Mouse (Mus musculus) spleen, postnatal 14 days (tissue): Measurements from ENCODE around the gene Stk11ip.

ENCODE experiments used
- DNase-seq, 2 experiments: peaks; one replicate each; pipeline ENCODE4 v3.0.0; 2021 to 2022; ENCODE audit warnings: low spot score in 2 of 2

Stk11ip gene

DNA sequence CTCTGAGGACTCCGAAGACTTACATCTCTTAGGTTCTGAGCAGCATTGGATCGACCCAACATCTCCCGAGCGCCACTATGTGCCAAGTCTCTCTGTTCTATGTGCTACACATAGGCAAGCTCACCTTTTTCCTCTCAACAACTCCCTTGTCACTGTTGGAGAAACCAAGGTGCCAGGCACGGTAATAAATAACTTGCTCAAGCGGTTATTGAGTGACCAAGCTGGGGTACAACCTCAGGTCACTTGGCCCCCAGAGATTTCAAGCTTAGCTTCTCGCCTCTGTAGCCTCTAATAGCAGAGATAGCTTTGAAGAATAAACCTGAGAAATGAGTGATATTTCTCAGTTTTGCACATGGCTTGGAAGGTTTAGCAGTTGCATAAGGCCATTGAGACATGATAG lies 20.2 kb downstream of the Stk11ip start:
- no peak for DNase-seq

GRCm38 (mm10) chr1:75544351-75544750 lies 23.0 kb downstream of the Stk11ip start:
- no peak for DNase-seq

DNA sequence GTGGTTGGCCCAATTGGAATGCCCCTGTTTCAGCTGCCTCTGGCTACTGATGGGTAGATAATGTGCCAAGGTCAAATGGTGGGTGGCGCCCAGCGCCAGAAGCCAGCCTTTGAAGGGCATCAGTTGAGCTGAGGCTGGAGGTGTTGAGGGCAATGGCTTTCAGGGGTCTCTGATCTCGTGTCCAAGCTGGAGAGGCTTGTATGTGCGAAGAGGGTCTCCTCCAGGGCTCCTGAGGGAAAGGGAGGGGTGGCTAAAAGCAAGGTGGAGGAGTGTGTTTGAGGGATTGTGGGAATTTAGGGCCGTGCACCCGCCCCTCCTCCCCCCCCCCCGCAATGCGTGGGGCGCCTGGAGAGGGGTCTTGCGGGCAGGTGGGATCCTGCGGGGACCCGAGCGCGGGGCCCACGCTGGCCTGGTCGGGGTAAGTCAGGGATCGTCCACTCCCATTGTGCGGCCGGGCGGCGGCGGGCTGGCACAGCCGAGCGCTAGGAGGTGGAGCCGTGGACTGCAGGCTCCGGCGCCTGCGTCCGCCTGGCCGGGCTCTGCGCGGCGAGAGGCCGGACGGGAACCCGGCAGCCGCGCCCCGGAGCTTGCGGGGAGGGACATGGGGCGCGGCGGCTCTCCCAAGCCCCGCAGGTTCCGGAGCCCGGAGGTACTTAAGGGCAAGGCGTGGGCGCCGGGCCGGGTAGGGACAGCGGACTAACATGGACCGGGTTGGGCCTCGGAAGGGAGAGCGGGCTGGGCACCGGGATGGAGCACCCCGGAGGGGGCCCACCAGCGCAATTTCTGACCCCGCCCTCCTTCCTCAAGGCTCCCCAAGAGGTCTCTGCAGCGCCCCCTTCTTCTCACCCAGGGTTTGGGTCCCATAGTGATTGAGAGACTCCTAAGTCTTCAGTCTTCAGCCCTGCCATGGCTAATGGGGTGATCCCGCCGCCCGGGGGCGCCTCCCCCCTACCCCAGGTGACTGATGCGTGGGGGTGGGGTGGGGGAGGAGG lies 24.9 kb downstream of the Stk11ip start, which contains the start of gene Slc4a3:
Gene Slc4a3 (plus strand): TSS at position 302 of the 992 bp plus-strand sequence.
- no peak for DNase-seq

DNA sequence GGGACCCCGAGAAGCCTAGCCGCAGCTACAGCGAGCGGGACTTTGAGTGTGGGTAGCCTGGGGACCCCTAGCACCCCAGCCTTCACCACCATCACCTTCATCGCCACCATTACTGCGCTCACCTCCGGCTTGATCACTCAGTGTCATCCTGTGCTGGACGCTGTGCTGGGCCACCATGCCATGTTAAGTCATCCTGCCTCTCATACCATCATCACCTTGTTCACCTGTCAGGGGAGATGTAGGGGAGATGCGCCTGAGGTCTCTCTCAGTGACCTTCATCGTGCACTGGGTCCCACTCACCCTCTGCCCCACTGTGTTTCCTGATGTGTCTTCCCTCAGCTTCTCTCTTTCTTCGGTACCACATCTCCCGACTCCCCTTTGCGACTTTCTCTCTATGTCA lies 26.0 kb downstream of the Stk11ip start:
- DNase-seq: no peak

- no peak for DNase-seq
These were observed 26.8 kb downstream of the Stk11ip start for GRCm38 (mm10) chr1:75548083-75548482.

GRCm38 (mm10) chr1:75548871-75549270 lies 27.5 kb downstream of the Stk11ip start:
- DNase-seq: no peak

DNA sequence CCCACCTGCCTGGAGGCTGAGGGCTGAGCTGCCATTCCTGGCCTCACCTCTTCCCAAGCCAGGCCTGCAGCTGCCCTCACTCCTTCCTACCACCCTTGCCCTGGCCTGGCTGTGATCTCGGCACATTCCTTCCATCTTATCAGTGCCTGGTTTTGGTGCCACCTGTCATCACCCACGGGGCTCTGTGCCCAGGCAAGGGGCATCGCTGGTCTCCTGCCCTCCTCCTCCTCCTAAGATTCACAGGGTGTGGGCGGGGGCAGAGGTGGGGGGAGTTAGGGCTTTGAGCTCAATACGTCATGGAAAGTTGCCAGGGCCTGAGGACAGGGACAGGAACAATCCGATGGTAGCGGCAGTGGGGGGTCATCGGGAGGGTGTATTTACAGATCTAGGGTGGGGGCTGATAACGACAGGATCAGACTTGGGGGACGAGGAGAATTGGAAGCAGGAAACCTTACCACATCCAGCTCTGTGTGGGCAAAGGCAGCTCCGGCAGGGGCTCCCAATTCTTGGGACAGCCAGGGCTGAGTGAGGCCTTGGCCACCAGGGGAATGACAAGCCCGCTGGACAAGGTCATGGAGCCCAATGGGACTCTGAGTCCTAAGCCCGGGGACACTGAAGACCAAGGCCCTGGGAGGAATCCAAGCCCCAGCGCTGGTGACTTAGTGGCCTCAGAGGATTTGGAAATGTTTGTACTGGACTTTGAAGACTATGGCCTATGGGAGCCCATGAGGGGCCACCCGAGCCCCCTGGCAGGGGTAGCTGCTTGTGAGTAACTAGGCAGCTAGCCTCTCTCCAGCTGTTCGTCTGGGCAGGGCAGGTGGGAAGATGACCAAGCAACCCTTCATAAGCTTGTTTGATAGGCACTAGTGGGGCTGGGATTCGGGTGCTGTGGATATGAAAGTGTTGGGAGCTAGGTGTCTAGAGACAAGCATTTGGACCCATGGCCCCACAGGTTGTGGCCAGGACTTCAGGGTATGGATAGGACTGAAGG lies 28.3 kb downstream of the Stk11ip start:
- DNase-seq: no peak

DNA sequence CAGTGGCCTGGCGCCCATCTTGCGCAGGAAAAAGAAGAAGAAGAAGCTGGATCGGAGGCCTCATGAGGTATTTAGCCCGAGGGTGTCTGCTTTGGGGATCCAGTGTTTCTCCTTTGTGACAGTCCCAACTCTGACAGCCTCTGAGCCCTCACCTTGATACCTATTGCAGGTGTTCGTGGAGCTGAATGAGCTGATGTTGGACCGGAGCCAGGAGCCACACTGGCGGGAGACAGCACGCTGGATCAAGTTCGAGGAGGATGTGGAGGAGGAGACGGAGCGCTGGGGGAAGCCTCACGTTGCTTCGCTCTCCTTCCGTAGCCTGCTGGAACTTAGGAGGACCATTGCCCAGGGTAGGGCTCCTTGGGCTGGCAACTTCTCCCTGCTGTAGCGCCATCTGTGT lies 29.3 kb downstream of the Stk11ip start:
- no peak for DNase-seq

DNA sequence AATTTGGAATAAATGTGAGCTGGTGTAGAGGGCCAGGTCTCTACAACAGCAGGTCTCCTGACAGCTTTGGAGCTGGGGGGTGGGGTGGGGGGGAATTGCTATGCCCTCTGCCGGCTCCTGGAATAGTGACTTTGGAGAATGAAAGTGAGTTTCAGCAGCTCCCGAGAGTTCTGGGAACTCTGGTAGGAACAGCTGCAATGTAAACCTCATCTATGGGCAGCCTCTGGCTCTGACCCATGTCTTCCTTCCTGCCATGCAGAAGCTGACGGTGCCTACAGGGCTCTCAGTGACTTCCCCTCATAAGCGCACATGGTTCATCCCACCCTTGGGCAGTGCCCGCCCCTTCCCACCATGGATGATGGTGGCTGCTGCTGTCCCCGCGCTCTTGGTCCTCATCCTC lies 34.4 kb downstream of the Stk11ip start:
- DNase-seq: no peak

- DNase-seq: no peak
These were observed 34.9 kb downstream of the Stk11ip start for GRCm38 (mm10) chr1:75556143-75556781.

DNA sequence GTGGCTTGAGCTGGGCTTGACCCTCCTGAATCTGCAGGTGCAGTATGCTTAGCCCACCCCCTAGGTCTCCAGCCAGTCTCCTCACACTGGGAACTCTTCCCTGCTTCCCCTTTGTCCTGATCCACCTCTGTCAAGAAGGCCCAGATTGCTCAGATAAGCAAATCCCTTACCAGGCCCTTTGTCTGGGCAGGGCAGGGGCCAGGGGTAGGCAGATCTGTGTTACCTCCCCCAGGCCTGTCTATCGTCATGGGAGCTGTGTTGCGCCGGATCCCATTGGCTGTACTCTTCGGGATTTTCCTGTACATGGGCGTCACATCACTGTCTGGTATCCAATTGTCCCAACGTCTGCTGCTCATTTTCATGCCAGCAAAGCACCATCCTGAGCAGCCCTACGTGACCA lies 35.7 kb downstream of the Stk11ip start:
- no peak for DNase-seq

DNA sequence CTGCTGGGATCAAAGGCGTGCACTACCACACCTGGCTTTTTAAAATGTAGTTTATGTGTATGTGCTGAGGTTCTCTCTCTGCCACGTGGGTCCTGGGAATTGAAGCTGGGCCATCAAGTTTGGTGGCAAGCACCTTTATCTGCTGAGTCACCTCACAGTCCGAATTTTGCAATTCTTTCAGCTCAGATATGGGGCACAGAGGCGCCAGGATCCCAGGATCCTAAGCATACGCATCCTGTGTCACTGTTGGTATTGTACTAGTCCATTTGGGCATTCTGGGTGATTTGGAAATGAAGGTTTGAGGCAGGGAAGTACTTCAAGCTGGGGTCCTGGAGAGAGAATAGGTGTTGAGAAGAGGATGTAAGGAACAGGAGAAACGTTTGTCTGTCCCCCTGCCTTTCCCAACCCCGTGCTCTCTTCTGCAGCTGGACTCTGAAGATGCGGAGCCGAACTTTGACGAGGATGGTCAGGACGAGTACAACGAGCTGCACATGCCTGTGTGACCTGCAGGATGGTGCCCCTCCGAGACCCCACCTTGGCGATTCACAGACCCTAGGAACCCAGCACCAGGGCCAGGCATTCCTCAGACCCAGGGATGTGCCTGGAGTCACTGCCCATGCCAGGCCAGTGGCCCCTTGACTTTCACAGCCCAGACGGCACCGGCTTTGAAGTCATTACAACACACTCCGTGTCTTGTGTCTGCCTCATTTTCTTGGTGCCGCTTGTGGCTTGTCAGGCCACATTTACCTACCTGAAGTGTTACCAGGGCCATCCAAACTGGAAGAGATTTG lies 37.3 kb downstream of the Stk11ip start:
- no peak for DNase-seq

DNA sequence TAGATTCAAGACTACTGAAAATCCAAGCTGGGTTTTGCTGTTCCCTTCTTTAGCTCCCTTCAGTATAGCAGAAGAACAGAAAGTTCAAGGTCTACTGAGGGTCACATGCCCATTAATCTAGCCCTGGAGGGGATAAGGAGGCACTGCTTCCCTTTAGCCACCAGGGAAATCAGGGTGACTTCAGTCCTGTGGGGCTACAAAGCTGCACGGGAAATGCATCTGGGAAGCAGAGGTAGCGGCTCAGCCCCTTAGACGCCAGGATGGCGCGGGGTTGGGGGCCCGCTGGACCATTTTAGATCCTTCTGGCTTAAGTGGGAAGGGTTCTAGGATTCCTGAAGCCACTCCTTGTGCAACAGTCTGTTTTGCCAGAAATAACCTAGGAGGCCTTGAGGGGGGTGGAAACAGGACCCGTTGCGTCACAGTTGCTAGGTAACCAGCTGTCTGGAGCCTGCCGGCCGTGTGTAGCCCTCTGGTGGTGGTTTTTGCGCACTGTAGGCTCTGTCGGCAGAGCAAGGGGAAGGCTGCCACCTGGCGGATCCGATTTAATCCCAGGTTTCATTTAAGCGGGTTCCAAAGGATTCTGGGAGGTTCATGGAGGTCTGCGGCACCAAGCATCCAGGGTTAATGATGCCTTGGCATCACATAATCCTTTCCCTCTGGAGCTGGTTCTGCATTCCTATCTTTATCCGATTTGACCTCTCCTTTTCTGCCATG lies 38.0 kb downstream of the Stk11ip start:
- peak; percentile 54 to 77 for DNase-seq

DNA sequence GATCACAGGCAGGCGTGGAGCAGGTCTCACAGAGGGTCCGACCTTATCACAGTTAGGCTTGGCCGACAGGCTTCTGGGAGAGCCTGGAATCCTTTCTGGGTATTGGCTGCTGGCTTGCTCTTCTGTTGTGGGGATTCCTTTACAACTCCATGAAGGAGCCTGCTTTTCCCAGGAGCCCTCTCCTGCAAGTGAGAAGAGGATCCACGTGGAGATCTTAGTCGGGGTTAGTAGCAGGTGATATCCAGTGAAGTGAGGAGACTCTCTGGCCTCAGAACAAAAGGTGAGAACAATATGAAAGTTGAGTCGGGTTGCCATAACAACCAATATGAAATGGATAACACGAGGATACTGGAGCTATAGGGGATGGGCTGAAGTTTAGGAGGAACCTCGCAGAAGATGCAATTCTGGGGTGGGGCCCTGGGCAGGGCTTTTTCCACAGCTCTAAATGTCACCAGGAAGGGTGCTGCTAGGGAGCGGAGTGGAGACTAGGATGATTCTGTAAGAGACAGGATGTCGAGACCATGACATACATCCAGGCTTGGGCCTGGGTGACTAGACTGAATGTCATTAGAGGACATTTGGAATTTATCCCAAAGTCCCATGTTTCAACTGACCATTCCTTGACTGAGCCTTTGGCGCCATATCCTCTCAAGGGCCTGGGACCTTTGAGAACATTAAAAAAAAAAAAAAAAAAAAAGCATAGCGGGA lies 39.0 kb downstream of the Stk11ip start:
- DNase-seq: no peak

- DNase-seq: no peak
These were observed 40.0 kb downstream of the Stk11ip start for GRCm38 (mm10) chr1:75561221-75561897.

DNA sequence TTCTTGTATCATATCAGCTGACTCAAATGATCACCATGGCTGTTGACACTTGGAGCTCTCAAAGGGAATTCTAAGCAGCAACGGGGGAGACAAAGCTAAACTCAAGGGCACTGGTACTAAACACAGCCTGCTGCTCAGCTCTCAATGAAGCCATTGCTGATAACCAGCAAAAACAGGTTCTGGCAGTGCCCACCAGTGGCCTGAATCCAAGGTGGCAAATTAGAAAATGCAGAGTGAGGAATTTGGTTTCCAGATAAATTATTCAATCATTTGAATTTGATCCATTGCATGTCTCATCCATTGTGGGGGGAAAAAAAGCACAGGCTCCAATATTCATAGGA lies 40.5 kb downstream of the Stk11ip start:
- no peak for DNase-seq

DNA sequence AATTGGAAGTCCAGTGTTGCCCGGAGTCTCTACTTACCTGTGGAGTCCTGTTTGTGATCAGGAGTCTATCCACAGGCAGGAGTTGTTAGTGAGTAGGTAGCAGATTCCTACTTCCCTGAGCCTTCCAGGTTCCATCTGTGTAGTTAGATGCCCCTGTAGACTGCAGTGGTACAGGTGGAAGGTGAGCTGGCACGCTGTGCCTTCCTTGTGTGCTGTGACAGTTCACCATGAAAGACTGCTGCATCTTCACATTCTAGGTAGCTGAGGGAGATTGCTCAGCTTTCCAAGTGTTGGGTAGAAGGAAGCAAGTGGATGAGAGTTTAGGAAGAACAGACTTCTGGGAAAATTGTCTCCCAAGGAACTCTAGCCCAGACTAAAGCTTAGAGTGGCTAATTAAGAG lies 42.8 kb downstream of the Stk11ip start:
- DNase-seq: no peak

DNA sequence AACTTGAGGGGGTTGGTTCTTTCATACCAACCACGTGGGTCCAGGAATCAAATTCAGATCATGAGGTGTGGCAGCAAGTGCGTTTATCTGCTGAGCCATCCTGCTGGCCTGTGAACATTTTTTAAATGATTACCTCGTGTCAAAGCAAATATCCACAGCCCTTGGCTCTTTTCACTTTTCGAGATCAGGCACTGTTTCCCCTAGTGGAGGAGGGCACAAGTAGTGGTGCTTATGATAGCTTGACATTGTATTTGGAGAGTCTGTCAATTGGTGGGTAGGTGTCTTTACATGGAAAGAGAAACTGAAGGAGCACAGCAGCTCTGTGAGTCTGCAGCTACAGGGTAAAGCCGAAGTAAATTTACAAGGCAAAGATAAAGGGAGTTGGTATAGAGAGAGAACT lies 43.6 kb downstream of the Stk11ip start:
- no peak for DNase-seq

DNA sequence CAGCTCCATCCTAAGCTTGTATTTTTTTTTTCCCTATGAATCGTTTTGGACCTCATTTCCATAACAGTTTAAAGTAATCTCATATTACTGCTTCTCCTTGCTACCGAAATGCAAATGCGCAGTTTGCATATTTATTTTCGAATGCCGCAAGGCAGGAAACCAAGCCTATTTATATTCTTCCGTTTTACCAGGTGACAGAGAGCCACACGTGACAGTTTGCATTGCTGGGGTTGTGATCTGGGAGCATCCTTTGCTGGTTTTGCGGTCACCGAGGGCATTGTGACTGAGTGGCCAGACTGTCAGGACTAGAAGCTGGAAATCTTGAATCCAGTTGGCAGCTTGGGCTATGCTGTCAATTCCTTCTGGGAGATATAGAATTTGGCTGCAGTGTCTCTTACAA lies 44.3 kb downstream of the Stk11ip start:
- peak in 1 of 2 experiments; percentile 21 for DNase-seq
